Mouse (Mus musculus): Measurements from ENCODE around the gene Dgat2. TPM values are rescaled to one million over a fixed set of nuclear protein-coding genes. Genes with fewer than 3 reads are reported as not detected.

Gene Dgat2
- total RNA-seq, 2 experiments from 2014 or later, result 343 to 377 TPM

- no peak for DNase-seq
Observed at GRCm38 (mm10) chr7:99162462-99162861, 20.1 kb downstream of the Dgat2 start.

GRCm38 (mm10) chr7:99161961-99162360 lies 20.6 kb downstream of the Dgat2 start:
- DNase-seq, result peak; percentile 55 to 61

- DNase-seq, result peak; percentile 68 to 76
Observed at GRCm38 (mm10) chr7:99161529-99161928, 21.0 kb downstream of the Dgat2 start.

- DNase-seq, result no peak
Observed at GRCm38 (mm10) chr7:99160995-99161394, 21.5 kb downstream of the Dgat2 start.

- DNase-seq, result peak; percentile 59 to 71
Observed at GRCm38 (mm10) chr7:99159446-99159845, 23.1 kb downstream of the Dgat2 start.

- DNase-seq, result no peak
Observed at GRCm38 (mm10) chr7:99158904-99159303, 23.6 kb downstream of the Dgat2 start.

- DNase-seq, result no peak
Observed at GRCm38 (mm10) chr7:99158011-99158410, 24.5 kb downstream of the Dgat2 start.

- no peak for DNase-seq
Observed at GRCm38 (mm10) chr7:99156737-99157136, 25.8 kb downstream of the Dgat2 start.

GRCm38 (mm10) chr7:99155311-99156289 lies 26.9 kb downstream of the Dgat2 start:
- peak; percentile 45 to 49 for DNase-seq

- DNase-seq, result no peak
Observed at GRCm38 (mm10) chr7:99154648-99155151, 27.8 kb downstream of the Dgat2 start.

- DNase-seq, result no peak
Observed at GRCm38 (mm10) chr7:99153686-99154202, 28.8 kb downstream of the Dgat2 start.

- DNase-seq, result no peak
Observed at GRCm38 (mm10) chr7:99152756-99153155, 29.8 kb downstream of the Dgat2 start.

- peak; percentile 96 to 99 for DNase-seq
Observed at GRCm38 (mm10) chr7:99151342-99151741, 31.2 kb downstream of the Dgat2 start.

- no peak for DNase-seq
Observed at GRCm38 (mm10) chr7:99149017-99149416, 33.5 kb downstream of the Dgat2 start.

GRCm38 (mm10) chr7:99147494-99147893 lies 35.0 kb downstream of the Dgat2 start:
- DNase-seq, result no peak

- peak in 1 of 2 experiments; percentile 25 for DNase-seq
Observed at GRCm38 (mm10) chr7:99146906-99147305, 35.6 kb downstream of the Dgat2 start.

- peak; percentile 62 to 79 for DNase-seq
Observed at GRCm38 (mm10) chr7:99146011-99146410, 36.5 kb downstream of the Dgat2 start.

GRCm38 (mm10) chr7:99144616-99145015 lies 37.9 kb downstream of the Dgat2 start:
- DNase-seq, result no peak

- DNase-seq, result no peak
Observed at GRCm38 (mm10) chr7:99143244-99143643, 39.3 kb downstream of the Dgat2 start.

- no peak for DNase-seq
Observed at GRCm38 (mm10) chr7:99141919-99142606, 40.5 kb downstream of the Dgat2 start.

- peak; percentile 99 to 100 for DNase-seq
Observed at GRCm38 (mm10) chr7:99140984-99141918, 41.3 kb downstream of the Dgat2 start, which contains the start of gene Uvrag. TSS of gene Uvrag (minus strand) at chr7:99141141.
